Mouse (Mus musculus) kidney, adult 2 months (tissue): ENCODE measurements around the gene Mat1a. TPM values are rescaled to one million over a fixed set of nuclear protein-coding genes. Genes with fewer than 3 reads are reported as not detected.

Experiments
- DNase-seq: peaks from one replicate; pipeline ENCODE4 v3.0.0; 2021
- H3K27ac ChIP-seq: fragments of 200-500 bp; 2 replicates; pipeline ENCODE4 v1.5.1; 2012; ENCODE audit warnings: low read depth, low read length, control low read depth, inconsistent platforms; ENCODE audit not compliant: insufficient read depth
- H3K27me3 ChIP-seq: fragments of 200-500 bp; replicated peaks from 2 replicates; pipeline ENCODE4 v1.6.1; 2012; ENCODE audit warnings: mild to moderate bottlenecking, moderate library complexity, low read length, inconsistent platforms; ENCODE audit not compliant: control insufficient read depth, insufficient read depth
- H3K36me3 ChIP-seq: fragments of 200-500 bp; 2 replicates; pipeline ENCODE4 v1.6.1; 2012; ENCODE audit warnings: mild to moderate bottlenecking, moderate library complexity, low read length, inconsistent platforms; ENCODE audit not compliant: control insufficient read depth, insufficient read depth
- H3K4me1 ChIP-seq: fragments of 200-500 bp; 2 replicates; pipeline ENCODE4 v1.6.1; 2011; ENCODE audit warnings: low read length; ENCODE audit not compliant: control insufficient read depth, insufficient read depth
- H3K4me3 ChIP-seq: fragments of 200-500 bp; 2 replicates; pipeline ENCODE4 v1.5.1; 2011; ENCODE audit warnings: mild to moderate bottlenecking, low read depth, low read length, control low read depth; ENCODE audit not compliant: insufficient read depth
- CTCF ChIP-seq: fragments of 200-500 bp; conservative IDR thresholded peaks from 2 replicates; pipeline ENCODE4 v1.5.1; 2011; ENCODE audit warnings: low read depth, mild to moderate bottlenecking, control low read depth, low read length, moderate library complexity, mixed read lengths; ENCODE audit not compliant: insufficient read depth, insufficient read length
- POLR2A ChIP-seq: fragments of 200-500 bp; IDR thresholded peaks from one replicate; pipeline ENCODE4 v1.6.1; 2011; ENCODE audit warnings: low read depth, low read length, control low read depth
- WGBS: fragments of 180-500 bp; shearing (Covaris S2); methylation state at CpG from one replicate; pipeline ENCODE4 v1.1.7; 2018; 5-methylcytosine and 5-hydroxymethylcytosine counted together
- polyA plus RNA-seq: library from polyadenylated mRNA; depleted of rRNA; stranded (reverse); fragments of >200 nt; gene quantifications from 2 replicates; pipeline ENCODE4 v1.2.3, GENCODE M21; 2012

Mat1a gene
- polyA plus RNA-seq, 1 experiment: 0.05 TPM

DNA sequence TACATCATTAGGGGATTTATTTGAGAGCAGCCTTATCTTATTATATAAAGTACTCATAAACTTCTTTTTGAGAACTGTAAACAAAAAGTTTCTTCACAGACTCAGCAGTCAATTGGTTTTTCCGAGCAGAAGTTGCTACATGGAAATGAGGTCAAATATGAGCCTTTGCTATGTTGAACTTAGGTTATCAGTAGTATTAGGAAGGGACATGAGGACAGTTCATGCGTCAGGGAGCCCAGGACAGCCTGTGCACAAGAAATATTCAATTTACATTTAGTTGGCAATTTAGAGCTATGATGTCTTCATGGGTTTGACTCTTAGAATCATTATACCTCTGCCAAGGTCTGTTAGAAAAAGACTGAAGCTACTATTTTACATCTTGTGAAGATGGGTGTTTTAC is 2.6 kb upstream of the Mat1a start:
- WGBS: 76% methylated on average over 2 of the region's 2 CpGs
- H3K36me3 ChIP-seq: no peaks in the 10 kb centered on the region
- no peak for DNase-seq
- H3K4me1 ChIP-seq: no peaks in the 10 kb centered on the region
- TF ChIP-seq CTCF (no peak), POLR2A (no peak)
- no peak overlapping the region for H3K27ac ChIP-seq
- H3K27me3 ChIP-seq: no peaks in the 10 kb centered on the region
- no peak overlapping the region for H3K4me3 ChIP-seq

DNA sequence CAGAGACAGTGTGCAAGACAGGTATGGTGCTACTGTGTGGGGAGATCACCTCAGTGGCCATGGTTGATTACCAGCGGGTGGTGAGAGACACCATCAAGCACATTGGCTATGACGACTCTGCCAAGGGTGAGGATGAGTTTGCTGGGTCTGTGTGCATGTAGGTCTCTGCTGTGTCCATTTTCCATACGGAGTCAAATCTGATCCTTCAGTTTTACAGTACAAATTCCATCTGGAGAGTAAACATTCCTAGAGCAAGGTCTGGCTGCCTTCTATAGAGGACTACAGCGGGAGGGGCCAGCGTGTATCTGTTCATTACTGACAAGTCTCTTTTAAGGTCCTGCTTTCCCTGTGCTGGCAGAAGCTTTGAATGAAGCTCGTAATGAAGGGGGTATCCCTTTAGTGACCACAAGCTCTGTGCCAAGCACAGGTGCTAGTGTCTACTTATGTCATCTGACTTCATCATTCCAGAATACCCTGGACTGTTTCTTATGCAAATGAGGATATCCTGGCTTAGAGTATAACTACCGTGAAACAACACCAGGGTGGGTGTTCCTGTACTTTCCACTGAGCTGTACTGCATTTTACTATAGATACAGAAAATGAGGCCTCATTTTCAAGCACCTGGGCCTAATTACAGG is 6.3 kb downstream of the Mat1a start:
- no peak for DNase-seq
- H3K36me3 ChIP-seq: no peaks in the 10 kb centered on the region
- H3K27me3 ChIP-seq: no peaks in the 10 kb centered on the region
- H3K4me1 ChIP-seq: no peaks in the 10 kb centered on the region
- no peak for TF ChIP-seq POLR2A
- TF ChIP-seq CTCF: no peak
- no peak overlapping the region for H3K27ac ChIP-seq
- H3K4me3 ChIP-seq: no peak overlapping the region
- 85% methylated on average over 7 of the region's 7 CpGs for WGBS

DNA sequence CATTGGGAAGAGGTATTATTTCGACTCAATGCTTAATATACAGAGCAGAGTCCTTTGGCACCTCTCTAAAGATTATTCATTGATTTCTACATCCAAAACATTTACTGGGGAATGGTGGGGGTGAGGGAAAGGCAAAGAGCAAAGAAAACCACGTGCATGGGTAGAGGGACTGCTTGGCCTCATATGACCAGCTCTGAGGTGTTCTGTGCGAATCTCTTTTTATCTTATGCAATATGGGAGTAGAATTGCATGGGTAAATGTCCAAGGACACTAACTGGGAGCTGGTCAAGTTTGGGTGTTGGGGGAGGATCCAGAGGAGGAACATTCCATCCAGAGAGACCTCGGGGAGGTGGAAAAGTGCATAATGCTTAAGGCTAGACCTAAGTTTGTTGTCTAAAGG is 8.1 kb downstream of the Mat1a start:
- Histone ChIP-seq H3K27ac (no peak overlapping the region), H3K27me3 (no peaks in the 10 kb centered on the region), H3K36me3 (no peaks in the 10 kb centered on the region), H3K4me3 (no peak overlapping the region), H3K4me1 (no peaks in the 10 kb centered on the region)
- 72% methylated on average over 4 of the region's 4 CpGs for WGBS
- no peak for TF ChIP-seq POLR2A
- no peak for DNase-seq

DNA sequence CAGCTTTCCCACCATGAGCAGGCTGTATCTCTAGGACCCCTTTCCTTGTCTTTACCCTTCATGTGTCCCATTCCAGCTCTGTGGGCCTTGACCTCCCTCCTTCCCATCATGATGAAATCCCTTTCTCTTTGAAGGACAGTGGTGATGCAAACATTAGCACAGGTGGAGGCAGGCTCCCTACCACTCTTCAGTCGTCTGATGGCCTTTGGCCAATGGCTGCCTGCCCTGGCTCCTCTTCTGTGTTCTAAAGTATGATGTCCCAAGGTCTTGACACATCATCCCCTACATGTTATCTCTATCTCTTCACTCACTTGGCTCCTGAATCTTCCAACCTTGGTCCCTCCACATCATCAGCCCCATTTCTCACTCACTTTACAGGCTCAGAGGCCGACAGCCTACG is 11.4 kb downstream of the Mat1a start:
- Histone ChIP-seq H3K27ac (no peak overlapping the region), H3K36me3 (no peaks in the 10 kb centered on the region), H3K27me3 (no peaks in the 10 kb centered on the region), H3K4me1 (no peaks in the 10 kb centered on the region), H3K4me3 (no peak overlapping the region)
- 81% methylated on average over 3 of the region's 3 CpGs for WGBS
- no peak for DNase-seq
- no peak for TF ChIP-seq CTCF
- TF ChIP-seq POLR2A: no peak

DNA sequence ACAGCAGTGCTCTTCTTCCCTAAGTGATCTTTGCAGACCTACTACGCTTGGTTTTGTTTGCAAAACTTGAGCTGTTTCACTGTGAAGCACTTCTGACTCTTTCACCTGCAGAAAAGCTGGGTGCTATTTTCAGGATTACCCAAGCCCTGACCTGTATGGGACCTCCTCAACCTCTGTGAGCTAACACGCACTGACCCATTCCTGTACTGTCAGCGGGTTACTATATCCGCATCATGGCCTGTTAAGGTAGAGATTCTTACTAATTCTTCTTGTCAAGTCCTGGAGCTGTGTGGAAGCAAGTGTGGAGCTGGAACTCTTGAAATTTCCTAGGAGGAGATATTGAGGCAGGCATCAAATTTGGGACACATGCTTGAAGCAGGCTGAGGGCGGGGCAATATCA is 19.8 kb downstream of the Mat1a start:
- no peak for DNase-seq
- no peak overlapping the region for H3K27ac ChIP-seq

DNA sequence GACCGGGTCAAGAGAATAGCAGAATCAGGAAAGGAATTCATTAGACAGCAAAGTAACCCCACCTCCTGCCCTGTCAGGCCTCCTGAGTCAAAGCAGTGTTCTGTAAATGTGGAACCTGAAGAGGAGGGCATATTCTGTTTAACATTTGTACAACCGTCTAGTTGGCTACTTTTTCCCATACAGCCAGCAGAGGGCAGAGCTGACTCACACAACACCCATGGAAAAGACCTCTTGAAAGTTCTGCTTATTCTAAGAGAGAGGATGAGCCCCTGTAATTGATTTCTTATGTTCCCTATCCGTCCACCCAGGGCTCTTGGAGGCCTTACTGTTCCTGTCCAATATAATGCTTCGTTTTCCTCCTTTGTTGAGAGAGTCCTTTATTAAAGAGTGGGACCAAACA is 23.2 kb downstream of the Mat1a start:
- Histone ChIP-seq H3K27ac (no peak overlapping the region), H3K4me1 (no peaks in the 10 kb centered on the region), H3K36me3 (no peaks in the 10 kb centered on the region), H3K4me3 (no peak overlapping the region), H3K27me3 (no peaks in the 10 kb centered on the region)
- no peak for TF ChIP-seq POLR2A
- peak; percentile 53 for TF ChIP-seq CTCF
- 16% methylated on average over 4 of the region's 4 CpGs for WGBS
- peak; percentile 48 for DNase-seq

More for the DNA sequence above, 19.8 kb downstream of the Mat1a start:
- no peaks in the 10 kb centered on the region for H3K36me3 ChIP-seq
- 79% methylated on average over 5 of the region's 5 CpGs for WGBS
- H3K27me3 ChIP-seq: no peaks in the 10 kb centered on the region
- no peaks in the 10 kb centered on the region for H3K4me1 ChIP-seq
- no peak overlapping the region for H3K4me3 ChIP-seq
- TF ChIP-seq CTCF (no peak), POLR2A (no peak)

DNA sequence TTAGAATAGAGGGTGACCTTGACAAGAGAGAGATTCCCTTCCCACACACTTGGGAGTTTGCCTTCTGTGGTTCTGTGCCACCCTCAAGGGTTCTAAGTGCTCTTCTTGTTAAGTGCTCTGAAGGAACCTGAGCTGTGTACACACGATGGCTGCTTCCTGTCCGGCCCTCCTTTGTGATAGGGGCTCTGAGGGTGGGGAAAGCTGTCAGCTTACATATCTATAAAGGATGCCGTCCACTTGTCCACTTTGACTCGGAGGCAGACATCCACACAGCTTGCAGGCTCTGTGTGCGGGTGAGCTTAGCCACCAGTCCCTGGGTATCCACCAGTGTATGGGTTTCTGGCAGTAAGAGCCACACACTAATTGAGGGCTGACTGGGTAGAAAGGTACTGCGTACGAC is 26.7 kb downstream of the Mat1a start, which contains the start of gene Sftpa1:
Gene Sftpa1, plus strand, starts transcription at position 243 of the 400 bp plus-strand sequence.
- Histone ChIP-seq H3K4me3 (no peak within 1 kb of the TSS), H3K27ac (no peak within 1 kb of the TSS), H3K27me3 (no peaks in the 10 kb centered on the region), H3K36me3 (no peaks in the 10 kb centered on the region), H3K4me1 (no peaks in the 10 kb centered on the region)
- TF ChIP-seq CTCF: no peak
- TF ChIP-seq POLR2A: no peak
- no peak for DNase-seq
- WGBS: 81% methylated on average over 7 of the region's 7 CpGs
